Mouse (Mus musculus): Measurements from ENCODE around the gene Zfhx3. TPM values are rescaled to one million over a fixed set of nuclear protein-coding genes. Genes with fewer than 3 reads are reported as not detected.

Gene Zfhx3
- polyA plus RNA-seq, 1 experiment from 2014 or later, result 3.3 TPM

DNA sequence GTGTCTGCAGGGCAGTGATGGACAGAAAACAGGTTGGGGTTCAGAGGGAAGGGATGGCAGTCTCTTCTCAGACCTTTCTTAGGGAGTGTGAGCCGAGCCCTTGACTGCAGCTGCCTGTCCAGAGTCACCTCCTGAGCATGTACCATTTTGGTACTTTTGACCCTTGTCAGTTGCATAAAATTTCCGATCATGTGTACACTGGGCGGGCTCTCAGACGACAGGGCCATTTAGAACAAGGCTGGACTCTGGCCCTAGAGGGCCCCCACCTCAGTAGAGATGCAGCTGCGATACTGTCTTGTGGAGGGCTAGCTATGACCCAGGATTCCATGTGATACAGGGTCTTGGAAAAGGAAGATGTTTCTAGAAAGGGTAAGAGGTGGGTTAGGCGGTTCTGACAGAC is 856.8 kb downstream of the Zfhx3 start:
- WGBS, result 89% methylated on average over 6 of the region's 6 CpGs
- Histone ChIP-seq H3K9ac (ENCODE audit: low read length) (no peak overlapping the region), H3K4me1 (ENCODE audit: control insufficient read depth, insufficient read depth, low read length) (peaks cover 12% of the 10 kb centered on the region), H3K4me3 (ENCODE audit: low read length) (no peak overlapping the region), H3K9me3 (replicated peaks; ENCODE audit: control insufficient read depth, low read length) (peaks cover 6% of the 10 kb centered on the region), H3K27me3 (ENCODE audit: control insufficient read depth, insufficient read depth, low read length) (no peaks in the 10 kb centered on the region), H3K27ac (ENCODE audit: low read length) (no peak overlapping the region), H3K4me2 (ENCODE audit: low read depth, low read length) (no peak overlapping the region), H3K36me3 (ENCODE audit: control insufficient read depth, insufficient read depth) (peaks cover 22% of the 10 kb centered on the region)
- ATAC-seq (replicated peaks; ENCODE audit: extremely low read depth, insufficient read depth, low FRiP score), result no peak

DNA sequence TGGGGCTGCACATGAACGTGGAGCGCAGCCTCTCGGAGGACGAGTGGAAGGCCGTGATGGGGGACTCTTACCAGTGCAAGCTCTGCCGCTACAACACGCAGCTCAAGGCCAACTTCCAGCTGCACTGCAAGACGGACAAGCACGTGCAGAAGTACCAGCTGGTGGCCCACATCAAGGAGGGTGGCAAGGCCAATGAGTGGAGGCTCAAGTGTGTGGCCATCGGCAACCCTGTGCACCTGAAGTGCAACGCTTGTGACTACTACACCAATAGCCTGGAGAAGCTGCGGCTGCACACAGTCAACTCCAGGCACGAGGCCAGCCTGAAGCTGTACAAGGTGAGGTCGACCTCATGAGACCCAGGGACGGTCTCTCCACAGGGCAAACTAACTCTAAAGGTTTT is 857.9 kb downstream of the Zfhx3 start:
- H3K27me3 ChIP-seq (ENCODE audit: control insufficient read depth, insufficient read depth, low read length), result no peaks in the 10 kb centered on the region
- no peak for ATAC-seq (replicated peaks; ENCODE audit: extremely low read depth, insufficient read depth, low FRiP score)
- no peak overlapping the region for H3K9ac ChIP-seq (ENCODE audit: low read length)
- H3K27ac ChIP-seq (ENCODE audit: low read length), result no peak overlapping the region
- no peak overlapping the region for H3K4me3 ChIP-seq (ENCODE audit: low read length)
- no peak overlapping the region for H3K4me2 ChIP-seq (ENCODE audit: low read depth, low read length)
- WGBS, result 88% methylated on average over 15 of the region's 15 CpGs
- H3K4me1 ChIP-seq (ENCODE audit: control insufficient read depth, insufficient read depth, low read length), result peaks cover 12% of the 10 kb centered on the region
- H3K9me3 ChIP-seq (replicated peaks; ENCODE audit: control insufficient read depth, low read length), result peaks cover 3% of the 10 kb centered on the region; the same call in 1 of the 2 replicates
- peaks cover 11% of the 10 kb centered on the region; the same call in 1 of the 2 replicates for H3K36me3 ChIP-seq (ENCODE audit: control insufficient read depth, insufficient read depth)

DNA sequence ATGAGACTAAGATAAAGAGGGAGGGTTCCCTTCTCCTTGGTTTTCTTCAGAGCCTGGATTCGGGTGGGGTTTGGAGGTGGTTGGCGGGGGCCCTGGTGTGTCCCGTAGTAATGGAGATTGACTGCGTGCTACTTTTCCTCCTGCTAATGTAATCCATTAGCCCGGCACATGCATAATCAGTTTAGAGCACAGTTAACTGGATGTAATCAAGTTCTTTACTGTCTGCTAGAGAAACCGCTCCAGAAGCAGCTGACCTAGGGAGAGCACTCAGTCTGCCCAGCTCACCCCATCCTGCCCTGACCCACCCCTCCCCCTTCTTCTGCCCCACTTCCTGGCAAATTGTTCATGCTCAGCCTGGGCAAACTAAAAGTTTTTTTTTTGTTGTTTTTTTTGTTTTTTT is 860.6 kb downstream of the Zfhx3 start:
- H3K4me1 ChIP-seq (ENCODE audit: control insufficient read depth, insufficient read depth, low read length), result peaks cover 6% of the 10 kb centered on the region
- peaks cover 8% of the 10 kb centered on the region; the same call in 1 of the 2 replicates for H3K36me3 ChIP-seq (ENCODE audit: control insufficient read depth, insufficient read depth)
- ATAC-seq (replicated peaks; ENCODE audit: extremely low read depth, insufficient read depth, low FRiP score), result no peak
- H3K9me3 ChIP-seq (replicated peaks; ENCODE audit: control insufficient read depth, low read length), result no peaks in the 10 kb centered on the region
- WGBS, result 79% methylated on average over 6 of the region's 6 CpGs
- H3K4me3 ChIP-seq (ENCODE audit: low read length), result no peak overlapping the region
- H3K27me3 ChIP-seq (ENCODE audit: control insufficient read depth, insufficient read depth, low read length), result no peaks in the 10 kb centered on the region
- no peak overlapping the region for H3K4me2 ChIP-seq (ENCODE audit: low read depth, low read length)
- H3K9ac ChIP-seq (ENCODE audit: low read length), result no peak overlapping the region
- no peak overlapping the region for H3K27ac ChIP-seq (ENCODE audit: low read length)

DNA sequence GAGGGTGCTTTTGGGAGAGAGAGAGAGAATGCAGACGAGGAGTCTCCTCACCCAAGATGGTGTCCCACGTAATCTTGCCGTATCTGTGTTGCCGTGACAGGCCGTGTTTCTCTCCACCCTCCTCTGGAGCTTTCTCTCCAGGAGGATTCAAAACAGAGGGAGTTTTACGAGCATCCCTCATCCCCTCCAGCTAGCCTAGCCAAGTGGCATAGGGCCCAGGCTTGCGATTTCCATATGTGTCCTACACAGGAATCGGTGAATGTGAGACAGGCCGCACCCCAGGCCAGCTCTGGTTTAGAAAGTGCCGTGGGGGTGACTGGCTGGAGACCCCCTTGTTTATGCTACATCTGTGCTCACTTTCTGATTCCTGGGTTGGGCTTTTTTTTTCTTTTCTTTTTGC is 869.2 kb downstream of the Zfhx3 start:
- no peaks in the 10 kb centered on the region for H3K27me3 ChIP-seq (ENCODE audit: control insufficient read depth, insufficient read depth, low read length)

DNA sequence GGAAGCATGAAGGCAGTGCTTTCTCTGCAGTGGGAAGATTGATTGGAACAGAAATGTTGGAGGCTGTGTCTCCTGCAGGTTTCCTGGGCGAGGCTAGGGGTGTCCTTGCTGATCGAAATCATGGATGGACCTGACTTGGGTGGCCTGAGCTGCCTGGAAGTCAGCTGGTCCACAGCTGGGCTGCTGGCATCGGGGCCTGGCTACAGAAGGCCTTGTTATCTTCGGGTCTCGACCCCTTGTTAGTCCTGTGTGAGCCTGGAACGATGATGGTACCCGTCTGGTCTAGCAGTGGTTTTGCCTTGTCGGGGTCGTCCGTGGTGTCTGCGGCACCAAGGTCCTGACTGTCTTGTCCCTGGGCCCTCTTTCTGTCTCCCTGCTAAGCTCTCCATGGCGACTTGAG is 870.9 kb downstream of the Zfhx3 start:
- Histone ChIP-seq H3K9ac (ENCODE audit: low read length) (no peak overlapping the region), H3K4me3 (ENCODE audit: low read length) (no peak overlapping the region), H3K27ac (ENCODE audit: low read length) (no peak overlapping the region), H3K4me2 (ENCODE audit: low read depth, low read length) (no peak overlapping the region), H3K36me3 (ENCODE audit: control insufficient read depth, insufficient read depth) (no peaks in the 10 kb centered on the region), H3K27me3 (ENCODE audit: control insufficient read depth, insufficient read depth, low read length) (no peaks in the 10 kb centered on the region), H3K4me1 (ENCODE audit: control insufficient read depth, insufficient read depth, low read length) (no peaks in the 10 kb centered on the region), H3K9me3 (replicated peaks; ENCODE audit: control insufficient read depth, low read length) (no peaks in the 10 kb centered on the region)
- ATAC-seq (replicated peaks; ENCODE audit: extremely low read depth, insufficient read depth, low FRiP score), result no peak
- 73% methylated on average over 12 of the region's 12 CpGs for whole genome bisulfite sequencing

More for the DNA sequence above, 869.2 kb downstream of the Zfhx3 start:
- no peak overlapping the region for H3K4me3 ChIP-seq (ENCODE audit: low read length)
- WGBS, result 71% methylated on average over 10 of the region's 10 CpGs
- no peaks in the 10 kb centered on the region for H3K4me1 ChIP-seq (ENCODE audit: control insufficient read depth, insufficient read depth, low read length)
- no peak overlapping the region for H3K9ac ChIP-seq (ENCODE audit: low read length)
- H3K9me3 ChIP-seq (replicated peaks; ENCODE audit: control insufficient read depth, low read length), result no peaks in the 10 kb centered on the region
- no peak for ATAC-seq (replicated peaks; ENCODE audit: extremely low read depth, insufficient read depth, low FRiP score)
- H3K36me3 ChIP-seq (ENCODE audit: control insufficient read depth, insufficient read depth), result no peaks in the 10 kb centered on the region
- H3K4me2 ChIP-seq (ENCODE audit: low read depth, low read length), result no peak overlapping the region
- no peak overlapping the region for H3K27ac ChIP-seq (ENCODE audit: low read length)

DNA sequence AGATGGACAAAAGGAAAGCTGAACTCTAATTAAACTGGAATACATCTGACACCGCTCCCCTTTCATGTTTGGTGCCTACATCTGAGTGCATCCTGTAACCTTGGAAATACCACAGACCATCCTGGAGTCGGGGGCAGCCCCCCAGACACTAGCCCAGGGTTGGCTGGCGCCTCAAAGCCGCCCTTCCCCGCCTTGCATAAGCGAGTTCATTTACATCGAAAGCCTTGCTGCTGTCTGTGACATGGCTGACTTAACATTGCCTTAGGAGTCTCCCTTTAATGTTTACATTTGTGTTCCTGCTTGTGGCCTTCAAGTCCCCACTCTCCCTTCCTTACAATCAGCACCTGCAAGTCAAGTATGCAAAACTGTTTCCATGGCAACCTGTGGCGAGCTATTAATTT is 876.8 kb downstream of the Zfhx3 start:
- Histone ChIP-seq H3K27me3 (ENCODE audit: control insufficient read depth, insufficient read depth, low read length) (no peaks in the 10 kb centered on the region), H3K36me3 (ENCODE audit: control insufficient read depth, insufficient read depth) (no peaks in the 10 kb centered on the region), H3K4me1 (ENCODE audit: control insufficient read depth, insufficient read depth, low read length) (peaks cover 17% of the 10 kb centered on the region), H3K9ac (ENCODE audit: low read length) (no peak overlapping the region), H3K9me3 (replicated peaks; ENCODE audit: control insufficient read depth, low read length) (no peaks in the 10 kb centered on the region), H3K4me2 (ENCODE audit: low read depth, low read length) (no peak overlapping the region), H3K27ac (ENCODE audit: low read length) (no peak overlapping the region), H3K4me3 (ENCODE audit: low read length) (no peak overlapping the region)
- no peak for ATAC-seq (replicated peaks; ENCODE audit: extremely low read depth, insufficient read depth, low FRiP score)
- 46% methylated on average over 8 of the region's 8 CpGs for WGBS

DNA sequence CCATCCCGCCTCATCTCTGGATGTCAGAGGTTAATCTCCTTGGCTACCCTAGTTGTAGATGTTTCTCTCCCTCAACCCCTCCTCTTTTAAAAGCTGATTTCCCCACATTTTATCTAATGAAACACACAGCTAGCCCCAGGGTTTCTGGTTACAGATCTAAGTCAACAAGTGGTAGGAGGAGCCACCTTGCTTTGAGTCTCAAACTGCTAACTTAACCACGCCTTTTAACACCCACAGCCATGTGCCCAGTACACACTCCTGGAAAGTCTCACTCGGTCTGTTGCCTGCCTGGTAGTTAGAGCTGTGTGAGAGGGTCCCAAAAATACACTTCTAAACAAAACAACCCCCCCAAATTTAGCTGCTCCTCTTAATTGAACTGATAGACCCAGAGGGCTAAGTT is 877.4 kb downstream of the Zfhx3 start:
- H3K36me3 ChIP-seq (ENCODE audit: control insufficient read depth, insufficient read depth), result no peaks in the 10 kb centered on the region
- H3K27ac ChIP-seq (ENCODE audit: low read length), result no peak overlapping the region
- H3K9ac ChIP-seq (ENCODE audit: low read length), result no peak overlapping the region
- H3K4me2 ChIP-seq (ENCODE audit: low read depth, low read length), result peak overlapping the region; percentile 65
- H3K4me1 ChIP-seq (ENCODE audit: control insufficient read depth, insufficient read depth, low read length), result peaks cover 17% of the 10 kb centered on the region
- H3K9me3 ChIP-seq (replicated peaks; ENCODE audit: control insufficient read depth, low read length), result no peaks in the 10 kb centered on the region
- no peaks in the 10 kb centered on the region for H3K27me3 ChIP-seq (ENCODE audit: control insufficient read depth, insufficient read depth, low read length)
- H3K4me3 ChIP-seq (ENCODE audit: low read length), result no peak overlapping the region; the same call in 1 of the 2 replicates
- WGBS, result 11% methylated on average over 3 of the region's 3 CpGs
- ATAC-seq (replicated peaks; ENCODE audit: extremely low read depth, insufficient read depth, low FRiP score), result 0 out of 2 replicates have a peak, but pooled peaks have one; percentile 26

DNA sequence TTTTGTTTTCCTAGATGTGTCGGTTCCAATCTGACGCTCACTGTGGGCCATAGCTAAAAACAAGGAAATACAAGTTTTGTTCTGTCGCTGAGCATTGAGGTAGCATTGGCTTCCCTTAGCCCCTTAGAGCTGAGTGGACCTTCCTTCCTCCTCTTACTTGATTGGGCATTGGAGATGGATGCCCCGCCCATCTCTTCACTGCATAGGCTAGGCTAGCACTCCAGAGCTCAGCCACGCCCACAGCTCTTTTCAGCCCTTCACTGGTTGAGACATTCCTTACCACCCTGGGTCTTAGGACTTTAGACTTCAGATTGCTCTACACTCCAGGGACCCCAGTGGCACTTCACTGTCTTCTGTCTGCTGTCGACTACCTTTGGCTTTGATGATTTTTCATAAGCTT is 878.2 kb downstream of the Zfhx3 start:
- ATAC-seq (replicated peaks; ENCODE audit: extremely low read depth, insufficient read depth, low FRiP score), result peak; percentile 76
- H3K36me3 ChIP-seq (ENCODE audit: control insufficient read depth, insufficient read depth), result no peaks in the 10 kb centered on the region
- peak overlapping the region; percentile 40 for H3K4me3 ChIP-seq (ENCODE audit: low read length)
- no peaks in the 10 kb centered on the region for H3K27me3 ChIP-seq (ENCODE audit: control insufficient read depth, insufficient read depth, low read length)
- H3K27ac ChIP-seq (ENCODE audit: low read length), result no peak overlapping the region
- WGBS, result 23% methylated on average over 6 of the region's 6 CpGs
- H3K4me1 ChIP-seq (ENCODE audit: control insufficient read depth, insufficient read depth, low read length), result peaks cover 17% of the 10 kb centered on the region
- H3K9me3 ChIP-seq (replicated peaks; ENCODE audit: control insufficient read depth, low read length), result no peaks in the 10 kb centered on the region
- peak overlapping the region; percentile 65 for H3K4me2 ChIP-seq (ENCODE audit: low read depth, low read length)
- H3K9ac ChIP-seq (ENCODE audit: low read length), result no peak overlapping the region; the same call in 1 of the 2 replicates

DNA sequence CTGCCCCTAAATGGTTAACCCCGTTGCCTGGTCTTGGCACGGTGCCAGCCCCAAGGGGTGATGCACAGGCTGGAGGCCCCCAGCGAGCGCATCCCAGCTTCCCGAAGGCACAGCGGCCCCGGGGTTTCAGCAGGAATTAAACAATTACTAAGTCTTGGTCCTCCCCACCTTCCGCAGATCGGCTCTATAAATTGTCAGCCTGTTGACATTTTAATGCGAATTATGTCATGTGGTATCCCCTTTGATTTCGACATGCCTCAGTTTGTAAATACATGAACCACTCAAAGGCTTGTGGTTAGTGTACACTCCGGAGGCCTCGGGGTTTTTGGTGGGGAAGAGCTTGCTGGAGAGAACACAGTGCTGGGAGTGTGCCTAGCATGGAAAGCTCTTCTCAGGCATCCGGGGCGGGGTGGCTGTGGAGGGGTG is 880.4 kb downstream of the Zfhx3 start:
- no peak for ATAC-seq (replicated peaks; ENCODE audit: extremely low read depth, insufficient read depth, low FRiP score)
- 46% methylated on average over 15 of the region's 15 CpGs for WGBS
- H3K27ac ChIP-seq (ENCODE audit: low read length), result no peak overlapping the region

More for the DNA sequence above, 880.4 kb downstream of the Zfhx3 start:
- Histone ChIP-seq H3K27me3 (ENCODE audit: control insufficient read depth, insufficient read depth, low read length) (no peaks in the 10 kb centered on the region), H3K9me3 (replicated peaks; ENCODE audit: control insufficient read depth, low read length) (no peaks in the 10 kb centered on the region), H3K4me1 (ENCODE audit: control insufficient read depth, insufficient read depth, low read length) (peaks cover 17% of the 10 kb centered on the region), H3K9ac (ENCODE audit: low read length) (no peak overlapping the region), H3K4me3 (ENCODE audit: low read length) (no peak overlapping the region), H3K4me2 (ENCODE audit: low read depth, low read length) (no peak overlapping the region), H3K36me3 (ENCODE audit: control insufficient read depth, insufficient read depth) (no peaks in the 10 kb centered on the region)

All from heart, embryonic 16.5 days (tissue).